In the genomic region with DNA sequence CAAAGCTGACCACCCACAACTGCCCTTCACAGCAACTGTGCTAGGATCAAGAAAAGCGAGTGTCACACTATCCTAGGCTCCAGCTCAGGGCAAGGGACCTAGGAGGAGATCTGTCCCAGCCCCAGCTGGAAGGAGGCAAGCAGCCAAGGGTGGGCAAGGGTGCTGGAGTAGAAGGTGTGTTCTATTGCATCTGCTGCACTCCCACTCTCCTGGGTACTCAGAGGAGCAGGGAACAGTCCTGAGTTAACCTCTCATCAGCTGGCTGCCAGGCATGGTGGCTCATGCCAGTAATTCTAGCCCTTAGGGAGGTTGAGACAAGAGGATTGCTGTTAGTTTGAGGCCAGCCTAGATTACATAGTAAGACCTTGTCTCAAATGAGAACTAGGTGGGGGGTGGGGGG, we compare ENCODE assay signal across 12 mouse cellular contexts.
"Had no signal": no experiment of that assay in that cellular context is flagged by ENCODE, and none has a peak within 500 bp of the region (broad histone marks: within the 10 kb centered on the region; RNA-seq: fewer than 3 reads in every experiment).

No protein-coding gene starts in this region.

- H3K9ac ChIP-seq: limb, embryonic 13.5 days; liver, embryonic 14.5 days; midbrain, embryonic 12.5 days had no signal

- H3K9me3 ChIP-seq: limb, embryonic 13.5 days; midbrain, embryonic 12.5 days had no signal

- H3K4me2 ChIP-seq: limb, embryonic 13.5 days; midbrain, embryonic 12.5 days had no signal

- H3K27ac ChIP-seq: limb, embryonic 13.5 days; liver, embryonic 14.5 days; midbrain, embryonic 12.5 days; stomach, postnatal 0 days had no signal

- H3K4me3 ChIP-seq: limb, embryonic 13.5 days; midbrain, embryonic 12.5 days had no signal

- ATAC-seq: midbrain, embryonic 16.5 days had no signal

- H3K36me3 ChIP-seq: limb, embryonic 13.5 days; midbrain, embryonic 12.5 days had no signal

- H3K27me3 ChIP-seq: limb, embryonic 13.5 days; midbrain, embryonic 12.5 days had no signal

- DNase-seq: kidney, postnatal 36 days; layer of hippocampus, adult 9-11 months; layer of hippocampus, postnatal 36 days; lung, adult 18-20 months; right cerebral cortex, postnatal 25 days; thymus, adult 2 months; thymus, postnatal 25 days had no signal

- H3K4me1 ChIP-seq: limb, embryonic 13.5 days; midbrain, embryonic 12.5 days had no signal
